13 mouse cellular contexts compared by ENCODE assay signal in genomic region chr12:79890291-79890690, GRCm38 (mm10).
A peak's percentile ranks its signal among the peaks of the same experiment; 100 is the strongest.
DNase-seq lines count a peak whose midpoint lies in the region; ATAC-seq and TF ChIP-seq lines count a peak whose summit lies in the region.
"Had no signal": no experiment of that assay in that cellular context is flagged by ENCODE, and none has a peak within 500 bp of the region (broad histone marks: within the 10 kb centered on the region; RNA-seq: fewer than 3 reads in every experiment).

No protein-coding gene starts in this region.

- no peaks in the 10 kb centered on the region for H3K36me3 ChIP-seq in intestine, embryonic 14.5 days (ENCODE audit: control insufficient read depth, insufficient read depth, low read length)
- no peaks in the 10 kb centered on the region for H3K36me3 ChIP-seq in intestine, postnatal 0 days (ENCODE audit: control insufficient read depth, insufficient read depth)
- no peaks in the 10 kb centered on the region for H3K36me3 ChIP-seq in midbrain, embryonic 10.5 days
- H3K36me3 ChIP-seq in midbrain, embryonic 15.5 days (replicated peaks) = no peaks in the 10 kb centered on the region
- H3K36me3 ChIP-seq in limb, embryonic 10.5 days = no peaks in the 10 kb centered on the region
- no peaks in the 10 kb centered on the region for H3K36me3 ChIP-seq in stomach, embryonic 16.5 days (ENCODE audit: control insufficient read depth, insufficient read depth, low read length)
- H3K36me3 ChIP-seq: liver, embryonic 12.5 days had no signal

- H3K9me3 ChIP-seq in intestine, embryonic 14.5 days (ENCODE audit: control insufficient read depth, low read length) = no peaks in the 10 kb centered on the region
- H3K9me3 ChIP-seq in intestine, postnatal 0 days (ENCODE audit: control insufficient read depth) = no peaks in the 10 kb centered on the region
- no peaks in the 10 kb centered on the region for H3K9me3 ChIP-seq in midbrain, embryonic 10.5 days (replicated peaks)
- H3K9me3 ChIP-seq in midbrain, embryonic 15.5 days = no peaks in the 10 kb centered on the region
- no peaks in the 10 kb centered on the region for H3K9me3 ChIP-seq in limb, embryonic 10.5 days (replicated peaks)
- no peaks in the 10 kb centered on the region for H3K9me3 ChIP-seq in stomach, embryonic 16.5 days (replicated peaks; ENCODE audit: control insufficient read depth, low read length)
- H3K9me3 ChIP-seq: liver, embryonic 12.5 days had no signal

- no peak for TF ChIP-seq CTCF in intestine, postnatal 0 days (IDR thresholded peaks at IDR 0.05; ENCODE audit: low read depth)

- no peaks in the 10 kb centered on the region for H3K27me3 ChIP-seq in intestine, embryonic 14.5 days (replicated peaks; ENCODE audit: control insufficient read depth, insufficient read depth, low read length)
- H3K27me3 ChIP-seq in intestine, postnatal 0 days (replicated peaks; ENCODE audit: control insufficient read depth, insufficient read depth, low read length) = no peaks in the 10 kb centered on the region
- no peaks in the 10 kb centered on the region; the same call in 1 of the 2 replicates for H3K27me3 ChIP-seq in midbrain, embryonic 10.5 days (ENCODE audit: low read depth, poor library complexity, severe bottlenecking)
- H3K27me3 ChIP-seq in midbrain, embryonic 15.5 days (replicated peaks) = no peaks in the 10 kb centered on the region
- no peaks in the 10 kb centered on the region for H3K27me3 ChIP-seq in limb, embryonic 10.5 days (ENCODE audit: low read depth, poor library complexity, severe bottlenecking)
- no peaks in the 10 kb centered on the region for H3K27me3 ChIP-seq in stomach, embryonic 16.5 days (ENCODE audit: control insufficient read depth, insufficient read depth, low read length)
- H3K27me3 ChIP-seq: liver, embryonic 12.5 days had no signal

- H3K4me2 ChIP-seq in intestine, embryonic 14.5 days (ENCODE audit: low read length) = no peak overlapping the region
- no peak overlapping the region for H3K4me2 ChIP-seq in intestine, postnatal 0 days (replicated peaks; ENCODE audit: low read depth)
- H3K4me2 ChIP-seq in midbrain, embryonic 15.5 days = no peak overlapping the region
- H3K4me2 ChIP-seq in stomach, embryonic 16.5 days (ENCODE audit: low read depth, low read length) = no peak overlapping the region
- H3K4me2 ChIP-seq: liver, embryonic 12.5 days had no signal

- no peak for ATAC-seq in intestine, embryonic 14.5 days (replicated peaks; ENCODE audit: low FRiP score, low TSS enrichment, low read depth)
- no peak for ATAC-seq in intestine, postnatal 0 days
- ATAC-seq in midbrain, embryonic 15.5 days (replicated peaks) = no peak
- ATAC-seq in stomach, embryonic 16.5 days (ENCODE audit: insufficient read depth, low FRiP score) = no peak
- ATAC-seq: CD4-positive, CD25-positive, alpha-beta regulatory T cell, adult 4 months; inflammation-experienced regulatory T-cells, adult 6 months; liver, embryonic 12.5 days had no signal

- 85% methylated on average over 7 of the region's 7 CpGs for WGBS in intestine, embryonic 14.5 days
- whole genome bisulfite sequencing in intestine, postnatal 0 days = 91% methylated on average over 7 of the region's 7 CpGs
- WGBS in midbrain, embryonic 10.5 days = 87% methylated on average over 7 of the region's 7 CpGs
- 93% methylated on average over 7 of the region's 7 CpGs for WGBS in midbrain, embryonic 15.5 days
- WGBS in limb, embryonic 10.5 days = 90% methylated on average over 7 of the region's 7 CpGs
- 88% methylated on average over 7 of the region's 7 CpGs for WGBS in stomach, embryonic 16.5 days

- H3K4me1 ChIP-seq in intestine, embryonic 14.5 days (replicated peaks; ENCODE audit: control insufficient read depth, insufficient read depth, low read length) = peaks cover 31% of the 10 kb centered on the region
- H3K4me1 ChIP-seq in intestine, postnatal 0 days (replicated peaks; ENCODE audit: control insufficient read depth, insufficient read depth, low read length) = peaks cover 7% of the 10 kb centered on the region; the same call in 1 of the 2 replicates
- peaks cover 39% of the 10 kb centered on the region for H3K4me1 ChIP-seq in midbrain, embryonic 10.5 days
- peaks cover 4% of the 10 kb centered on the region for H3K4me1 ChIP-seq in midbrain, embryonic 15.5 days
- peaks cover 49% of the 10 kb centered on the region for H3K4me1 ChIP-seq in limb, embryonic 10.5 days
- peaks cover 23% of the 10 kb centered on the region for H3K4me1 ChIP-seq in stomach, embryonic 16.5 days (ENCODE audit: control insufficient read depth, insufficient read depth, low read length)
- H3K4me1 ChIP-seq: liver, embryonic 12.5 days had no signal

- peak overlapping the region; percentile 30; the same call in 1 of the 2 replicates for H3K27ac ChIP-seq in intestine, embryonic 14.5 days (ENCODE audit: low read depth)
- no peak overlapping the region for H3K27ac ChIP-seq in intestine, postnatal 0 days (ENCODE audit: low read depth, low read length)
- peak overlapping the region; percentile 78 for H3K27ac ChIP-seq in midbrain, embryonic 10.5 days (replicated peaks)
- no peak overlapping the region for H3K27ac ChIP-seq in midbrain, embryonic 15.5 days
- peak overlapping the region; percentile 73 for H3K27ac ChIP-seq in limb, embryonic 10.5 days
- H3K27ac ChIP-seq in stomach, embryonic 16.5 days (ENCODE audit: low read length) = peak overlapping the region; percentile 79
- H3K27ac ChIP-seq: layer of hippocampus, adult 2 months; liver, embryonic 12.5 days had no signal

- H3K4me3 ChIP-seq in intestine, embryonic 14.5 days (ENCODE audit: low read depth, low read length) = no peak overlapping the region
- no peak overlapping the region for H3K4me3 ChIP-seq in intestine, postnatal 0 days (ENCODE audit: low read depth, low read length)
- H3K4me3 ChIP-seq in midbrain, embryonic 10.5 days = no peak overlapping the region
- no peak overlapping the region for H3K4me3 ChIP-seq in midbrain, embryonic 15.5 days
- H3K4me3 ChIP-seq in limb, embryonic 10.5 days = no peak overlapping the region
- H3K4me3 ChIP-seq in stomach, embryonic 16.5 days (replicated peaks; ENCODE audit: low read length) = no peak overlapping the region
- H3K4me3 ChIP-seq: layer of hippocampus, adult 2 months; liver, embryonic 12.5 days had no signal

- H3K9ac ChIP-seq in intestine, embryonic 14.5 days (ENCODE audit: low read length) = no peak overlapping the region
- H3K9ac ChIP-seq in intestine, postnatal 0 days (ENCODE audit: low read depth, low read length) = no peak overlapping the region
- no peak overlapping the region for H3K9ac ChIP-seq in midbrain, embryonic 15.5 days
- H3K9ac ChIP-seq in stomach, embryonic 16.5 days (ENCODE audit: low read length) = no peak overlapping the region
- H3K9ac ChIP-seq: liver, embryonic 12.5 days had no signal

- DNase-seq in intestine, embryonic 14.5 days (ENCODE audit: low spot score) = peak; percentile 44
- no peak for DNase-seq in midbrain, embryonic 10.5 days (ENCODE audit: low spot score)
- no peak for DNase-seq in limb, embryonic 10.5 days (ENCODE audit: low spot score)
- no peak for DNase-seq in right cerebral cortex, postnatal 4 days
- DNase-seq: cerebellum, adult 8-10 months; thymus, postnatal 14 days had no signal

Comparison
In these comparisons a context has a peak if more than half of its experiments do, and no peak if none do; other contexts are left out.
1. H3K27ac ChIP-seq: peak in intestine, embryonic 14.5 days (single experiment), midbrain, embryonic 10.5 days (single experiment), limb, embryonic 10.5 days (single experiment) and stomach, embryonic 16.5 days (single experiment); none in intestine, postnatal 0 days (single experiment) and midbrain, embryonic 15.5 days (single experiment).